Mouse (Mus musculus): ENCODE data around the gene Cnot6l. TPM values are rescaled to one million over a fixed set of nuclear protein-coding genes. Genes with fewer than 3 reads are reported as not detected.

The Cnot6l gene
- polyA plus RNA-seq, 1 experiment from 2014 or later: 13.3 TPM

GRCm38 (mm10) chr5:96163396-96164020 is 463 bp downstream of the Cnot6l start:
- H3K27ac ChIP-seq (ENCODE audit: low read length): peak overlapping the region; percentile 99
- ATAC-seq: no peak
- 0% methylated on average over 1 of the region's 1 CpGs for WGBS

GRCm38 (mm10) chr5:96162399-96163331 is 1.3 kb downstream of the Cnot6l start:
- H3K4me2 ChIP-seq (ENCODE audit: low read depth, low read length): peak overlapping the region; percentile 80
- under 1% methylated on average over 55 of the region's 56 CpGs for WGBS
- peaks cover 12% of the 10 kb centered on the region for H3K4me1 ChIP-seq (ENCODE audit: control insufficient read depth, insufficient read depth, low read length)
- peak overlapping the region; percentile 98 for H3K4me3 ChIP-seq (ENCODE audit: low read length)
- H3K9me3 ChIP-seq (ENCODE audit: control insufficient read depth, low read length): no peaks in the 10 kb centered on the region
- H3K27ac ChIP-seq (ENCODE audit: low read length): peak overlapping the region; percentile 99
- peak overlapping the region; percentile 99 for H3K9ac ChIP-seq (ENCODE audit: low read depth, low read length)
- no peaks in the 10 kb centered on the region for H3K36me3 ChIP-seq (ENCODE audit: control insufficient read depth, insufficient read depth, low read length)
- ATAC-seq: peak; percentile 94
- no peaks in the 10 kb centered on the region for H3K27me3 ChIP-seq (replicated peaks; ENCODE audit: control insufficient read depth, insufficient read depth, low read length)

More at GRCm38 (mm10) chr5:96163396-96164020, 463 bp downstream of the Cnot6l start:
- Histone ChIP-seq H3K4me3 (ENCODE audit: low read length) (peak overlapping the region; percentile 98), H3K9ac (ENCODE audit: low read depth, low read length) (peak overlapping the region; percentile 64), H3K9me3 (ENCODE audit: control insufficient read depth, low read length) (no peaks in the 10 kb centered on the region), H3K27me3 (replicated peaks; ENCODE audit: control insufficient read depth, insufficient read depth, low read length) (no peaks in the 10 kb centered on the region), H3K36me3 (ENCODE audit: control insufficient read depth, insufficient read depth, low read length) (no peaks in the 10 kb centered on the region), H3K4me1 (ENCODE audit: control insufficient read depth, insufficient read depth, low read length) (peaks cover 12% of the 10 kb centered on the region), H3K4me2 (ENCODE audit: low read depth, low read length) (peak overlapping the region; percentile 51)

- Histone ChIP-seq H3K36me3 (ENCODE audit: control insufficient read depth, insufficient read depth, low read length) (no peaks in the 10 kb centered on the region), H3K9ac (ENCODE audit: low read depth, low read length) (peak overlapping the region; percentile 99), H3K9me3 (ENCODE audit: control insufficient read depth, low read length) (no peaks in the 10 kb centered on the region), H3K4me2 (ENCODE audit: low read depth, low read length) (peak overlapping the region; percentile 80), H3K27me3 (replicated peaks; ENCODE audit: control insufficient read depth, insufficient read depth, low read length) (no peaks in the 10 kb centered on the region), H3K4me3 (ENCODE audit: low read length) (peak overlapping the region; percentile 98), H3K4me1 (ENCODE audit: control insufficient read depth, insufficient read depth, low read length) (peaks cover 12% of the 10 kb centered on the region), H3K27ac (ENCODE audit: low read length) (peak overlapping the region; percentile 99)
- WGBS: under 1% methylated on average over 67 of the region's 114 CpGs
- ATAC-seq: peak; percentile 57
Measured at GRCm38 (mm10) chr5:96161578-96162398, 2.2 kb downstream of the Cnot6l start.

GRCm38 (mm10) chr5:96161263-96161577 is 2.8 kb downstream of the Cnot6l start:
- peak overlapping the region; percentile 98 for H3K4me3 ChIP-seq (ENCODE audit: low read length)
- peak overlapping the region; percentile 80 for H3K4me2 ChIP-seq (ENCODE audit: low read depth, low read length)
- peak overlapping the region; percentile 99 for H3K9ac ChIP-seq (ENCODE audit: low read depth, low read length)
- H3K4me1 ChIP-seq (ENCODE audit: control insufficient read depth, insufficient read depth, low read length): peaks cover 12% of the 10 kb centered on the region
- no peak; the same call in 1 of the 2 replicates for ATAC-seq
- no peaks in the 10 kb centered on the region for H3K9me3 ChIP-seq (ENCODE audit: control insufficient read depth, low read length)
- no peaks in the 10 kb centered on the region for H3K27me3 ChIP-seq (replicated peaks; ENCODE audit: control insufficient read depth, insufficient read depth, low read length)
- 0% methylated on average over 45 of the region's 45 CpGs for WGBS
- no peaks in the 10 kb centered on the region for H3K36me3 ChIP-seq (ENCODE audit: control insufficient read depth, insufficient read depth, low read length)
- H3K27ac ChIP-seq (ENCODE audit: low read length): peak overlapping the region; percentile 99

- no peaks in the 10 kb centered on the region for H3K27me3 ChIP-seq (replicated peaks; ENCODE audit: control insufficient read depth, insufficient read depth, low read length)
- no peaks in the 10 kb centered on the region for H3K36me3 ChIP-seq (ENCODE audit: control insufficient read depth, insufficient read depth, low read length)
- H3K27ac ChIP-seq (ENCODE audit: low read length): peak overlapping the region; percentile 99
- H3K4me3 ChIP-seq (ENCODE audit: low read length): peak overlapping the region; percentile 98
- H3K4me1 ChIP-seq (ENCODE audit: control insufficient read depth, insufficient read depth, low read length): peaks cover 12% of the 10 kb centered on the region
- H3K9me3 ChIP-seq (ENCODE audit: control insufficient read depth, low read length): no peaks in the 10 kb centered on the region
- peak overlapping the region; percentile 99 for H3K9ac ChIP-seq (ENCODE audit: low read depth, low read length)
- peak overlapping the region; percentile 80 for H3K4me2 ChIP-seq (ENCODE audit: low read depth, low read length)
- peak; percentile 22 for ATAC-seq
- WGBS: under 1% methylated on average over 50 of the region's 50 CpGs
Measured at GRCm38 (mm10) chr5:96160467-96161262, 3.3 kb downstream of the Cnot6l start.

- Histone ChIP-seq H3K4me1 (ENCODE audit: control insufficient read depth, insufficient read depth, low read length) (no peaks in the 10 kb centered on the region), H3K27me3 (replicated peaks; ENCODE audit: control insufficient read depth, insufficient read depth, low read length) (no peaks in the 10 kb centered on the region), H3K9ac (ENCODE audit: low read depth, low read length) (no peak overlapping the region), H3K4me2 (ENCODE audit: low read depth, low read length) (no peak overlapping the region), H3K27ac (ENCODE audit: low read length) (no peak overlapping the region), H3K4me3 (ENCODE audit: low read length) (no peak overlapping the region), H3K9me3 (ENCODE audit: control insufficient read depth, low read length) (no peaks in the 10 kb centered on the region), H3K36me3 (ENCODE audit: control insufficient read depth, insufficient read depth, low read length) (no peaks in the 10 kb centered on the region)
- no peak for ATAC-seq
- 80% methylated on average over 2 of the region's 2 CpGs for WGBS
Measured at GRCm38 (mm10) chr5:96142351-96142750, 21.6 kb downstream of the Cnot6l start.

- H3K9me3 ChIP-seq (ENCODE audit: control insufficient read depth, low read length): no peaks in the 10 kb centered on the region
- no peak overlapping the region for H3K4me3 ChIP-seq (ENCODE audit: low read length)
- peaks cover 8% of the 10 kb centered on the region for H3K4me1 ChIP-seq (ENCODE audit: control insufficient read depth, insufficient read depth, low read length)
- no peak overlapping the region for H3K9ac ChIP-seq (ENCODE audit: low read depth, low read length)
- no peaks in the 10 kb centered on the region for H3K36me3 ChIP-seq (ENCODE audit: control insufficient read depth, insufficient read depth, low read length)
- no peak overlapping the region for H3K27ac ChIP-seq (ENCODE audit: low read length)
- H3K4me2 ChIP-seq (ENCODE audit: low read depth, low read length): no peak overlapping the region
- no peaks in the 10 kb centered on the region for H3K27me3 ChIP-seq (replicated peaks; ENCODE audit: control insufficient read depth, insufficient read depth, low read length)
- no peak for ATAC-seq
- WGBS: 92% methylated on average over 2 of the region's 2 CpGs
Measured at GRCm38 (mm10) chr5:96130683-96131082, 33.3 kb downstream of the Cnot6l start.

- no peak for ATAC-seq
- 81% methylated on average over 1 of the region's 1 CpGs for WGBS
- Histone ChIP-seq H3K27ac (ENCODE audit: low read length) (no peak overlapping the region), H3K4me3 (ENCODE audit: low read length) (no peak overlapping the region), H3K4me1 (ENCODE audit: control insufficient read depth, insufficient read depth, low read length) (no peaks in the 10 kb centered on the region), H3K27me3 (replicated peaks; ENCODE audit: control insufficient read depth, insufficient read depth, low read length) (no peaks in the 10 kb centered on the region), H3K9me3 (ENCODE audit: control insufficient read depth, low read length) (no peaks in the 10 kb centered on the region), H3K9ac (ENCODE audit: low read depth, low read length) (no peak overlapping the region), H3K36me3 (ENCODE audit: control insufficient read depth, insufficient read depth, low read length) (no peaks in the 10 kb centered on the region), H3K4me2 (ENCODE audit: low read depth, low read length) (no peak overlapping the region)
Measured at GRCm38 (mm10) chr5:96126856-96127255, 37.1 kb downstream of the Cnot6l start.

Data from intestine, embryonic 16.5 days (tissue).